Comparison of ENCODE assay signal across 10 mouse cellular contexts in the genomic region with DNA sequence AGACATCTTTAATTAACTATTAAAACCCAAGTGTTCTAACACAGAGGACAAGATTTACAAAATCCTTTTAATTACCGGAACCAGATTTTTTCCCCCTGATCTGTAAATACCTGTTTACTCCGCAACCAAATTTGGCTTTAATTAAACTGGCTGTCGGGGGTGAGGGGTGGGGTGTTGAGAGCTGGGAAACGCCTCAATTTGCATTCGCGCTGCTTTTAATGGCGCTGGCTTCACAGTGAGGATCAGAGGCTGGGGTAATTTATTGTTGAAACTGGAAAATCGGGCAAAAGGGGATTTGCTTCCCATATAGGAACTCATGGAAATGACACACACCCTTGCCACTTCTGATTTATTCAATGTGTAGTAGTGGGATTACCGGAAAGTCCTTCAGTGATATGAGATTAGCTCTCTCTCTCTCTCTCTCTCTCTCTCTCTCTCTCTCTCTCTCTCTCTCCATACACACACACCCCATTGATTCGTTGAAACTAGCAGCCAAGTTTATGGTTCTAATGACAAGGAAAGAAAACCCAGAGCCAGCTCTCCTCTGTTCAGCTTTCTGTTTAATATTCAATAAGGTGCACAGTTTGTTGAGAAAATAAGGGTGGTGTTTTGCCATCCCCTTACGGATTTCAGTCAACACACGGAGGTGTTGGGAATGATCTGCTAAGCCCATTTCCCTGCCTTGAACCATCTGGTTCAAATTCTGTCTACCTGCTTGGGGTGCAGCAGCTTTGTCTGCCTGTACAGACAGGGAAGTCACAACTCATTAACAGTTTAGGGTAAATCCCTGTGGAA. TPM values are rescaled to one million over a fixed set of nuclear protein-coding genes. Genes with fewer than 3 reads are reported as not detected.
DNase-seq lines count a peak whose midpoint lies in the region; ATAC-seq lines count a peak whose summit lies in the region.
"Had no signal": no experiment of that assay in that cellular context is flagged by ENCODE, and none has a peak within 500 bp of the region (broad histone marks: within the 10 kb centered on the region; RNA-seq: fewer than 3 reads in every experiment).

No protein-coding gene starts in this region.

- 23% methylated on average over 12 of the region's 12 CpGs for WGBS in heart, embryonic 11.5 days (ENCODE audit: insufficient replicate concordance)
- 4% methylated on average over 12 of the region's 12 CpGs for WGBS in forebrain, embryonic 13.5 days
- WGBS in limb, embryonic 11.5 days: 7% methylated on average over 12 of the region's 12 CpGs
- WGBS in neural tube, embryonic 14.5 days: 7% methylated on average over 12 of the region's 12 CpGs

- no peak for DNase-seq in heart, adult 18-20 months
- peak; percentile 44 for DNase-seq in limb, embryonic 11.5 days (ENCODE audit: low spot score)
- no peak for DNase-seq in liver
- no peak for DNase-seq in layer of hippocampus, postnatal 25 days (ENCODE audit: extremely low spot score in 1 of 2, low spot score in 1 of 2)
- DNase-seq: lung, postnatal 10 days had no signal

- peak overlapping the region; percentile 32 for H3K4me2 ChIP-seq in heart, embryonic 11.5 days
- peak overlapping the region; percentile 39 for H3K4me2 ChIP-seq in forebrain, embryonic 13.5 days
- peak overlapping the region; percentile 31 for H3K4me2 ChIP-seq in limb, embryonic 11.5 days (ENCODE audit: low read depth, severe bottlenecking)
- peak overlapping the region; percentile 15; the same call in 1 of the 2 replicates for H3K4me2 ChIP-seq in neural tube, embryonic 14.5 days (ENCODE audit: low read depth, low read length)

- H3K4me3 ChIP-seq in heart, embryonic 11.5 days (ENCODE audit: low read depth, low read length): no peak overlapping the region
- H3K4me3 ChIP-seq in forebrain, embryonic 13.5 days: no peak overlapping the region
- no peak overlapping the region for H3K4me3 ChIP-seq in limb, embryonic 11.5 days (ENCODE audit: low read depth, low read length)
- no peak overlapping the region for H3K4me3 ChIP-seq in neural tube, embryonic 14.5 days (ENCODE audit: low read depth, low read length)

- no peaks in the 10 kb centered on the region for H3K27me3 ChIP-seq in heart, embryonic 11.5 days (ENCODE audit: control insufficient read depth, insufficient read depth, low read length)
- no peaks in the 10 kb centered on the region for H3K27me3 ChIP-seq in forebrain, embryonic 13.5 days
- no peaks in the 10 kb centered on the region for H3K27me3 ChIP-seq in limb, embryonic 11.5 days (ENCODE audit: control insufficient read depth, insufficient read depth, low read length)
- no peaks in the 10 kb centered on the region for H3K27me3 ChIP-seq in neural tube, embryonic 14.5 days (ENCODE audit: control insufficient read depth, insufficient read depth, low read length)
- H3K27me3 ChIP-seq: Patski had no signal

- no peaks in the 10 kb centered on the region for H3K36me3 ChIP-seq in heart, embryonic 11.5 days (ENCODE audit: control insufficient read depth, insufficient read depth, low read length)
- H3K36me3 ChIP-seq in forebrain, embryonic 13.5 days (ENCODE audit: poor library complexity, severe bottlenecking): no peaks in the 10 kb centered on the region
- H3K36me3 ChIP-seq in limb, embryonic 11.5 days (ENCODE audit: control insufficient read depth, insufficient read depth, low read length): no peaks in the 10 kb centered on the region
- H3K36me3 ChIP-seq in neural tube, embryonic 14.5 days (ENCODE audit: control insufficient read depth, insufficient read depth, low read length): no peaks in the 10 kb centered on the region

- H3K27ac ChIP-seq in heart, embryonic 11.5 days (ENCODE audit: low read depth, low read length): no peak overlapping the region
- peak overlapping the region; percentile 82 for H3K27ac ChIP-seq in forebrain, embryonic 13.5 days
- H3K27ac ChIP-seq in limb, embryonic 11.5 days (replicated peaks; ENCODE audit: low read depth, low read length): no peak overlapping the region
- no peak overlapping the region for H3K27ac ChIP-seq in neural tube, embryonic 14.5 days (ENCODE audit: low read depth, low read length)

- H3K9ac ChIP-seq in heart, embryonic 11.5 days (ENCODE audit: low read depth, low read length): no peak overlapping the region
- H3K9ac ChIP-seq in forebrain, embryonic 13.5 days: no peak overlapping the region
- H3K9ac ChIP-seq in limb, embryonic 11.5 days (ENCODE audit: low read length): no peak overlapping the region
- H3K9ac ChIP-seq in neural tube, embryonic 14.5 days (replicated peaks; ENCODE audit: low read depth, low read length): no peak overlapping the region

- peaks cover 4% of the 10 kb centered on the region; the same call in 1 of the 2 replicates for H3K4me1 ChIP-seq in heart, embryonic 11.5 days (ENCODE audit: control insufficient read depth, insufficient read depth, low read length)
- peaks cover 44% of the 10 kb centered on the region for H3K4me1 ChIP-seq in forebrain, embryonic 13.5 days
- H3K4me1 ChIP-seq in limb, embryonic 11.5 days (ENCODE audit: control insufficient read depth, insufficient read depth, low read length): peaks cover 12% of the 10 kb centered on the region
- peaks cover 15% of the 10 kb centered on the region; the same call in 1 of the 2 replicates for H3K4me1 ChIP-seq in neural tube, embryonic 14.5 days (ENCODE audit: control insufficient read depth, insufficient read depth, low read length)

- no peak for ATAC-seq in heart, embryonic 11.5 days (replicated peaks; ENCODE audit: insufficient number of reproducible peaks, low FRiP score, low TSS enrichment)
- ATAC-seq in forebrain, embryonic 13.5 days: peak; percentile 69
- ATAC-seq in limb, embryonic 11.5 days (ENCODE audit: insufficient number of reproducible peaks, low FRiP score, low TSS enrichment, low read depth): no peak
- peak; percentile 46 for ATAC-seq in neural tube, embryonic 14.5 days (ENCODE audit: low read depth)
- ATAC-seq in CD4-positive, CD25-positive, alpha-beta regulatory T cell, adult 4 months: no peak
- ATAC-seq: Patski had no signal

- no peaks in the 10 kb centered on the region for H3K9me3 ChIP-seq in heart, embryonic 11.5 days (replicated peaks; ENCODE audit: control insufficient read depth, low read length)
- no peaks in the 10 kb centered on the region for H3K9me3 ChIP-seq in forebrain, embryonic 13.5 days (replicated peaks)
- H3K9me3 ChIP-seq in limb, embryonic 11.5 days (ENCODE audit: control insufficient read depth, low read length): no peaks in the 10 kb centered on the region
- H3K9me3 ChIP-seq in neural tube, embryonic 14.5 days (ENCODE audit: control insufficient read depth, low read length): no peaks in the 10 kb centered on the region

RNA-seq across cellular contexts. Expression of gene Enc1, which starts 51.7 kb away (rescaled TPM):
- polyA plus RNA-seq in heart, embryonic 11.5 days (2014; fragmentation: Nextera tagmentation; extraction: Ambion mirVana): 5.4 and 6.3 TPM in 2 replicates
- total RNA-seq in heart, adult 18-20 months (2021): 1 to 10 TPM; 7.4 to 8.8 TPM
- polyA plus RNA-seq in forebrain, embryonic 13.5 days (2015; fragmentation: Nextera tagmentation; extraction: Ambion mirVana): 44.4 and 45.2 TPM in 2 replicates
- polyA plus RNA-seq in limb, embryonic 11.5 days (2014; fragmentation: Nextera tagmentation; extraction: Ambion mirVana): 6.7 and 7.3 TPM in 2 replicates
- 72.3 and 94.5 TPM in 2 replicates for polyA plus RNA-seq in neural tube, embryonic 14.5 days (2014; fragmentation: Nextera tagmentation; extraction: Ambion mirVana)
- 1 to 10 TPM; 2.8 to 3.5 TPM for polyA plus RNA-seq in CD4-positive, CD25-positive, alpha-beta regulatory T cell, adult 4 months (2017; shearing (Covaris generic))
- total RNA-seq in layer of hippocampus, postnatal 25 days (2021): 100 to 1,000 TPM; 670 to 691 TPM

Comparison
In these comparisons a context has a peak if more than half of its experiments do, and no peak if none do; other contexts are left out.
1. ATAC-seq: peak in forebrain, embryonic 13.5 days (single experiment) and neural tube, embryonic 14.5 days (single experiment); none in heart, embryonic 11.5 days (single experiment), limb, embryonic 11.5 days (single experiment) and CD4-positive, CD25-positive, alpha-beta regulatory T cell, adult 4 months (single experiment).
2. Peak in every context shown above with its lines, with median percentiles within 50 percentile points of each other: H3K4me2 ChIP-seq.